Comparison of ENCODE assay signal across 31 mouse cellular contexts in the genomic region with DNA sequence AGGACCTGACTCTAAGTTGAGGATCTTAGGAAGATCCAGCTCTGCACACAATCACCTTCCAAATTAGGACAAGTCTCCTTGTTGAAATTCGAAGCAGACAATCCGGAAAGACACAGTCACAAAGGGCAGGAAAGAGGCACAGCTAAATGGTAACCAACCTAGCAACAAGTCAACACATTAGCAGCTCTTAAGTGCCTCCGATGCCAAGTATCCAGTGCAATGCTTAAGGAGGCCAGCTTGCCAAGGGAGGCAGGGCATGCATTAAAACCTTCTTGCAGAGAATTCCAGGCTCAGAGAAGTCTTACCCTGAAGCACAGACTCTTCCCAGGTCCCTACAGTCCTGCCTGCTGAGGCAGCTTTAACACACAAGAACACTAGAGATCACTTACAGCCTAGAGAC. TPM values are rescaled to one million over a fixed set of nuclear protein-coding genes. Genes with fewer than 3 reads are reported as not detected.
DNase-seq lines count a peak whose midpoint lies in the region; ATAC-seq and TF ChIP-seq lines count a peak whose summit lies in the region.
"Had no signal": no experiment of that assay in that cellular context is flagged by ENCODE, and none has a peak within 500 bp of the region (broad histone marks: within the 10 kb centered on the region; RNA-seq: fewer than 3 reads in every experiment).

No protein-coding gene starts in this region.

- ATAC-seq in hindbrain, embryonic 16.5 days, result peak; percentile 82
- no peak for ATAC-seq in hindbrain, embryonic 12.5 days (ENCODE audit: low FRiP score)
- no peak for ATAC-seq in midbrain, embryonic 16.5 days
- ATAC-seq in midbrain, embryonic 15.5 days (replicated peaks), result no peak
- ATAC-seq in kidney, embryonic 16.5 days (ENCODE audit: low FRiP score, low TSS enrichment), result no peak
- ATAC-seq: activated CD4-positive, CD25-positive, alpha-beta regulatory T cell, adult 4 months; intestine, postnatal 0 days; liver, embryonic 12.5 days; liver, postnatal 0 days had no signal

- peaks cover 10% of the 10 kb centered on the region for H3K9me3 ChIP-seq in hindbrain, embryonic 16.5 days (ENCODE audit: control insufficient read depth, low read length)
- H3K9me3 ChIP-seq in hindbrain, embryonic 12.5 days (replicated peaks), result peaks cover 7% of the 10 kb centered on the region
- peaks cover 9% of the 10 kb centered on the region; the same call in 1 of the 2 replicates for H3K9me3 ChIP-seq in midbrain, embryonic 16.5 days (replicated peaks; ENCODE audit: control insufficient read depth, low read length, poor library complexity, severe bottlenecking)
- 0 out of 2 replicates have a peak, but pooled peaks cover 2% of the 10 kb centered on the region for H3K9me3 ChIP-seq in midbrain, embryonic 15.5 days
- H3K9me3 ChIP-seq in limb, embryonic 10.5 days (replicated peaks), result no peaks in the 10 kb centered on the region
- H3K9me3 ChIP-seq in kidney, embryonic 16.5 days (ENCODE audit: low read length), result peaks cover 5% of the 10 kb centered on the region; the same call in 1 of the 2 replicates
- H3K9me3 ChIP-seq: liver, embryonic 12.5 days had no signal

- TF ChIP-seq CTCF in olfactory bulb, adult 2 months (IDR thresholded peaks at IDR 0.05; ENCODE audit: insufficient read depth, low read depth, low read length), result no peak

- no peak for DNase-seq in limb, embryonic 10.5 days (ENCODE audit: low spot score)
- DNase-seq: adrenal gland, adult 8-10 months; B cell, adult 2 months; cerebellum, adult 8-10 months; cerebellum, postnatal 25 days; gastrocnemius, postnatal 10 days; heart, postnatal 14 days; kidney, adult 9 months; kidney, postnatal 14 days; liver, postnatal 0 days; lung, postnatal 10 days; right cerebral cortex, postnatal 4 days; thymus, postnatal 4 days had no signal

- H3K27ac ChIP-seq in hindbrain, embryonic 16.5 days (ENCODE audit: low read depth, low read length), result peak overlapping the region; percentile 76
- H3K27ac ChIP-seq in hindbrain, embryonic 12.5 days, result no peak overlapping the region
- 0 out of 2 replicates have a peak overlapping the region, but pooled peaks have one; percentile 8 for H3K27ac ChIP-seq in midbrain, embryonic 16.5 days (ENCODE audit: low read length)
- H3K27ac ChIP-seq in midbrain, embryonic 15.5 days, result no peak overlapping the region
- H3K27ac ChIP-seq in limb, embryonic 10.5 days, result peak overlapping the region; percentile 56; the same call in 1 of the 2 replicates
- 0 out of 2 replicates have a peak overlapping the region, but pooled peaks have one; percentile 32 for H3K27ac ChIP-seq in olfactory bulb, adult 2 months (ENCODE audit: insufficient read depth, low read depth, low read length)
- no peak overlapping the region for H3K27ac ChIP-seq in kidney, embryonic 16.5 days (ENCODE audit: low read length)
- H3K27ac ChIP-seq: left cerebral cortex, adult 2 months; liver, embryonic 12.5 days had no signal

- H3K4me1 ChIP-seq in hindbrain, embryonic 16.5 days (ENCODE audit: control insufficient read depth, insufficient read depth, low read depth, low read length), result no peaks in the 10 kb centered on the region
- peaks cover 9% of the 10 kb centered on the region; the same call in 1 of the 2 replicates for H3K4me1 ChIP-seq in hindbrain, embryonic 12.5 days
- H3K4me1 ChIP-seq in midbrain, embryonic 16.5 days (ENCODE audit: control insufficient read depth, insufficient read depth, low read length), result no peaks in the 10 kb centered on the region
- no peaks in the 10 kb centered on the region for H3K4me1 ChIP-seq in midbrain, embryonic 15.5 days
- H3K4me1 ChIP-seq in limb, embryonic 10.5 days, result peaks cover 24% of the 10 kb centered on the region
- no peaks in the 10 kb centered on the region for H3K4me1 ChIP-seq in olfactory bulb, adult 2 months (ENCODE audit: control insufficient read depth, insufficient read depth, low read length)
- H3K4me1 ChIP-seq in kidney, embryonic 16.5 days (ENCODE audit: insufficient read depth, low read length), result 0 out of 2 replicates have a peak, but pooled peaks cover 5% of the 10 kb centered on the region
- H3K4me1 ChIP-seq: liver, embryonic 12.5 days had no signal

- H3K27me3 ChIP-seq in hindbrain, embryonic 16.5 days (replicated peaks; ENCODE audit: control insufficient read depth, insufficient read depth, low read length), result no peaks in the 10 kb centered on the region
- no peaks in the 10 kb centered on the region; the same call in 1 of the 2 replicates for H3K27me3 ChIP-seq in hindbrain, embryonic 12.5 days
- no peaks in the 10 kb centered on the region for H3K27me3 ChIP-seq in midbrain, embryonic 16.5 days (ENCODE audit: control insufficient read depth, insufficient read depth, low read depth, low read length)
- H3K27me3 ChIP-seq in midbrain, embryonic 15.5 days (replicated peaks), result no peaks in the 10 kb centered on the region
- H3K27me3 ChIP-seq in limb, embryonic 10.5 days (ENCODE audit: low read depth, poor library complexity, severe bottlenecking), result no peaks in the 10 kb centered on the region
- no peaks in the 10 kb centered on the region for H3K27me3 ChIP-seq in kidney, embryonic 16.5 days (ENCODE audit: insufficient read depth, low read length)
- H3K27me3 ChIP-seq: liver, embryonic 12.5 days had no signal

- H3K4me2 ChIP-seq in hindbrain, embryonic 16.5 days (ENCODE audit: low read length), result no peak overlapping the region
- no peak overlapping the region for H3K4me2 ChIP-seq in hindbrain, embryonic 12.5 days (replicated peaks)
- H3K4me2 ChIP-seq in midbrain, embryonic 16.5 days (ENCODE audit: low read length), result no peak overlapping the region
- no peak overlapping the region for H3K4me2 ChIP-seq in midbrain, embryonic 15.5 days
- no peak overlapping the region for H3K4me2 ChIP-seq in kidney, embryonic 16.5 days (replicated peaks; ENCODE audit: low read depth, low read length)
- H3K4me2 ChIP-seq: liver, embryonic 12.5 days; midbrain, embryonic 11.5 days had no signal

- WGBS in hindbrain, embryonic 16.5 days, result 70% methylated on average over 3 of the region's 3 CpGs
- 79% methylated on average over 3 of the region's 3 CpGs for WGBS in hindbrain, embryonic 12.5 days
- 63% methylated on average over 3 of the region's 3 CpGs for WGBS in midbrain, embryonic 16.5 days
- WGBS in midbrain, embryonic 15.5 days, result 76% methylated on average over 3 of the region's 3 CpGs
- WGBS in limb, embryonic 10.5 days, result 76% methylated on average over 3 of the region's 3 CpGs
- 56% methylated on average over 3 of the region's 3 CpGs for WGBS in olfactory bulb, adult 2 months
- WGBS in kidney, embryonic 16.5 days, result 78% methylated on average over 3 of the region's 3 CpGs

- H3K4me3 ChIP-seq in hindbrain, embryonic 16.5 days (ENCODE audit: low read length), result no peak overlapping the region
- H3K4me3 ChIP-seq in hindbrain, embryonic 12.5 days, result no peak overlapping the region
- no peak overlapping the region for H3K4me3 ChIP-seq in midbrain, embryonic 16.5 days (ENCODE audit: low read depth, low read length)
- no peak overlapping the region for H3K4me3 ChIP-seq in midbrain, embryonic 15.5 days
- no peak overlapping the region for H3K4me3 ChIP-seq in limb, embryonic 10.5 days
- no peak overlapping the region for H3K4me3 ChIP-seq in olfactory bulb, adult 2 months (ENCODE audit: insufficient read depth, low read depth, low read length)
- H3K4me3 ChIP-seq in kidney, embryonic 16.5 days (ENCODE audit: low read length), result no peak overlapping the region
- H3K4me3 ChIP-seq: erythroblast, embryonic 14.5 days; left cerebral cortex, adult 2 months; liver, embryonic 12.5 days had no signal

- no peak for TF ChIP-seq POLR2A in olfactory bulb, adult 2 months (IDR thresholded peaks at IDR 0.05; ENCODE audit: insufficient read depth, low read depth, low read length)

- H3K36me3 ChIP-seq in hindbrain, embryonic 16.5 days (ENCODE audit: control insufficient read depth, insufficient read depth, low read length), result no peaks in the 10 kb centered on the region
- H3K36me3 ChIP-seq in hindbrain, embryonic 12.5 days, result no peaks in the 10 kb centered on the region
- H3K36me3 ChIP-seq in midbrain, embryonic 16.5 days (ENCODE audit: control insufficient read depth, insufficient read depth, low read length), result no peaks in the 10 kb centered on the region
- no peaks in the 10 kb centered on the region for H3K36me3 ChIP-seq in midbrain, embryonic 15.5 days (replicated peaks)
- no peaks in the 10 kb centered on the region for H3K36me3 ChIP-seq in limb, embryonic 10.5 days
- no peaks in the 10 kb centered on the region for H3K36me3 ChIP-seq in kidney, embryonic 16.5 days (ENCODE audit: insufficient read depth, low read length)
- H3K36me3 ChIP-seq: liver, embryonic 12.5 days had no signal

- H3K9ac ChIP-seq in hindbrain, embryonic 16.5 days (ENCODE audit: low read depth, low read length), result no peak overlapping the region
- no peak overlapping the region for H3K9ac ChIP-seq in hindbrain, embryonic 12.5 days
- no peak overlapping the region for H3K9ac ChIP-seq in midbrain, embryonic 16.5 days (ENCODE audit: low read depth, low read length)
- H3K9ac ChIP-seq in midbrain, embryonic 15.5 days, result no peak overlapping the region
- no peak overlapping the region for H3K9ac ChIP-seq in kidney, embryonic 16.5 days (replicated peaks; ENCODE audit: low read length)
- H3K9ac ChIP-seq: liver, embryonic 12.5 days; liver, postnatal 0 days had no signal

RNA-seq across cellular contexts. Expression of a gene that starts 7.5 kb away (rescaled TPM):
- polyA plus RNA-seq in hindbrain, embryonic 16.5 days (2015; fragmentation: Nextera tagmentation; extraction: Ambion mirVana), result not detected in 2 replicates
- not detected in 2 replicates for polyA plus RNA-seq in hindbrain, embryonic 12.5 days (2016; fragmentation: Nextera tagmentation; extraction: Ambion mirVana)
- polyA plus RNA-seq in midbrain, embryonic 16.5 days (2015; fragmentation: Nextera tagmentation; extraction: Ambion mirVana), result not detected in 2 replicates
- not detected in 2 replicates for polyA plus RNA-seq in midbrain, embryonic 15.5 days (2015; fragmentation: Nextera tagmentation; extraction: Ambion mirVana)
- polyA plus RNA-seq in limb, embryonic 10.5 days (2016; fragmentation: Nextera tagmentation; extraction: Ambion mirVana), result not detected in 2 replicates
- polyA plus RNA-seq in olfactory bulb, adult 2 months (2012; ENCODE audit: insufficient read depth, insufficient read length, low replicate concordance, missing spikeins), result not detected in 2 replicates
- polyA plus RNA-seq in kidney, embryonic 16.5 days (2015; fragmentation: Nextera tagmentation; extraction: Ambion mirVana), result not detected in 2 replicates
- polyA plus RNA-seq: activated CD4-positive, CD25-positive, alpha-beta regulatory T cell, adult 4 months; embryonic facial prominence, embryonic 14.5 days; erythroblast, embryonic 14.5 days; forebrain, embryonic 11.5 days; heart, embryonic 14.5 days; intestine, postnatal 0 days; limb, embryonic 14.5 days; liver, embryonic 12.5 days; liver, postnatal 0 days; midbrain, embryonic 11.5 days; spleen, adult 2 months; thymus, postnatal 0 days had no signal

RNA-seq across cellular contexts. Expression of a gene that starts 23.0 kb away (rescaled TPM):
- 0.11 and 0.24 TPM in 2 replicates for polyA plus RNA-seq in hindbrain, embryonic 16.5 days (2015; fragmentation: Nextera tagmentation; extraction: Ambion mirVana)
- not detected in 2 replicates for polyA plus RNA-seq in hindbrain, embryonic 12.5 days (2016; fragmentation: Nextera tagmentation; extraction: Ambion mirVana)
- polyA plus RNA-seq in midbrain, embryonic 16.5 days (2015; fragmentation: Nextera tagmentation; extraction: Ambion mirVana), result 0.29 TPM in 1 of 2 replicates, not detected in the other
- not detected in 2 replicates for polyA plus RNA-seq in midbrain, embryonic 15.5 days (2015; fragmentation: Nextera tagmentation; extraction: Ambion mirVana)
- polyA plus RNA-seq in limb, embryonic 10.5 days (2016; fragmentation: Nextera tagmentation; extraction: Ambion mirVana), result not detected in 2 replicates
- not detected in 2 replicates for polyA plus RNA-seq in olfactory bulb, adult 2 months (2012; ENCODE audit: insufficient read depth, insufficient read length, low replicate concordance, missing spikeins)
- not detected in 2 replicates for polyA plus RNA-seq in kidney, embryonic 16.5 days (2015; fragmentation: Nextera tagmentation; extraction: Ambion mirVana)
- polyA plus RNA-seq: activated CD4-positive, CD25-positive, alpha-beta regulatory T cell, adult 4 months; embryonic facial prominence, embryonic 14.5 days; erythroblast, embryonic 14.5 days; forebrain, embryonic 11.5 days; heart, embryonic 14.5 days; intestine, postnatal 0 days; limb, embryonic 14.5 days; liver, embryonic 12.5 days; liver, postnatal 0 days; spleen, adult 2 months; thymus, postnatal 0 days had no signal

RNA-seq across cellular contexts. Expression of a gene that starts 38.2 kb away (rescaled TPM):
- 7.4 and 7.8 TPM in 2 replicates for polyA plus RNA-seq in hindbrain, embryonic 16.5 days (2015; fragmentation: Nextera tagmentation; extraction: Ambion mirVana)
- 16.3 and 19.2 TPM in 2 replicates for polyA plus RNA-seq in hindbrain, embryonic 12.5 days (2016; fragmentation: Nextera tagmentation; extraction: Ambion mirVana)
- polyA plus RNA-seq in midbrain, embryonic 16.5 days (2015; fragmentation: Nextera tagmentation; extraction: Ambion mirVana), result 5.3 and 6.0 TPM in 2 replicates
- polyA plus RNA-seq in midbrain, embryonic 15.5 days (2015; fragmentation: Nextera tagmentation; extraction: Ambion mirVana), result 5.6 and 7.0 TPM in 2 replicates
- 10.5 and 13.3 TPM in 2 replicates for polyA plus RNA-seq in limb, embryonic 10.5 days (2016; fragmentation: Nextera tagmentation; extraction: Ambion mirVana)
- not detected in 2 replicates for polyA plus RNA-seq in olfactory bulb, adult 2 months (2012; ENCODE audit: insufficient read depth, insufficient read length, low replicate concordance, missing spikeins)
- 12.9 and 14.0 TPM in 2 replicates for polyA plus RNA-seq in kidney, embryonic 16.5 days (2015; fragmentation: Nextera tagmentation; extraction: Ambion mirVana)

Comparison
In these comparisons a context has a peak if more than half of its experiments do, and no peak if none do; other contexts are left out.
1. H3K27ac ChIP-seq: peak in hindbrain, embryonic 16.5 days (single experiment), midbrain, embryonic 16.5 days (single experiment), limb, embryonic 10.5 days (single experiment) and olfactory bulb, adult 2 months (single experiment); none in hindbrain, embryonic 12.5 days (single experiment), midbrain, embryonic 15.5 days (single experiment) and kidney, embryonic 16.5 days (single experiment).